Mouse (Mus musculus) adrenal gland, postnatal 25 days (tissue): ENCODE data around the gene Sfxn5. TPM values are rescaled to one million over a fixed set of nuclear protein-coding genes. Genes with fewer than 3 reads are reported as not detected.

Source experiments
- DNase-seq: peaks from one replicate; pipeline ENCODE4 v3.0.0; 2021; ENCODE audit warnings: mixed read lengths
- total RNA-seq: library from RNA; stranded (reverse); gene quantifications from 2 replicates; pipeline ENCODE4 v1.2.3, GENCODE M21; 2021

The Sfxn5 gene
- total RNA-seq, 1 experiment from 2014 or later: 23.0 TPM

- no peak for DNase-seq
Measured at GRCm38 (mm10) chr6:85364439-85364838, 31.2 kb upstream of the Sfxn5 start.

- peak; percentile 39 for DNase-seq
Measured at GRCm38 (mm10) chr6:85363906-85364260, 30.7 kb upstream of the Sfxn5 start.

GRCm38 (mm10) chr6:85363231-85363905, 30.1 kb upstream of the Sfxn5 start:
- DNase-seq: no peak

- DNase-seq: no peak
Measured at GRCm38 (mm10) chr6:85362610-85363009, 29.4 kb upstream of the Sfxn5 start.

- no peak for DNase-seq
Measured at GRCm38 (mm10) chr6:85360311-85360710, 27.1 kb upstream of the Sfxn5 start.

GRCm38 (mm10) chr6:85358877-85359276, 25.7 kb upstream of the Sfxn5 start:
- no peak for DNase-seq

- no peak for DNase-seq
Measured at GRCm38 (mm10) chr6:85356682-85357465, 23.7 kb upstream of the Sfxn5 start.

- DNase-seq: no peak
Measured at GRCm38 (mm10) chr6:85355753-85356152, 22.5 kb upstream of the Sfxn5 start.

- DNase-seq: no peak
Measured at GRCm38 (mm10) chr6:85354709-85355108, 21.5 kb upstream of the Sfxn5 start.

- no peak for DNase-seq
Measured at GRCm38 (mm10) chr6:85353706-85354105, 20.5 kb upstream of the Sfxn5 start.

- DNase-seq: no peak
Measured at GRCm38 (mm10) chr6:85350157-85350556, 16.9 kb upstream of the Sfxn5 start.

- DNase-seq: peak; percentile 77
Measured at GRCm38 (mm10) chr6:85349246-85349645, 16.0 kb upstream of the Sfxn5 start.

GRCm38 (mm10) chr6:85348133-85348532, 14.9 kb upstream of the Sfxn5 start:
- DNase-seq: no peak

- peak; percentile 83 for DNase-seq
Measured at GRCm38 (mm10) chr6:85346028-85346634, 12.9 kb upstream of the Sfxn5 start.

- DNase-seq: no peak
Measured at GRCm38 (mm10) chr6:85344929-85345328, 11.7 kb upstream of the Sfxn5 start.

GRCm38 (mm10) chr6:85343027-85343426, 9.8 kb upstream of the Sfxn5 start:
- no peak for DNase-seq

- DNase-seq: no peak
Measured at GRCm38 (mm10) chr6:85341814-85342501, 8.7 kb upstream of the Sfxn5 start.

- DNase-seq: no peak
Measured at GRCm38 (mm10) chr6:85340184-85340583, 7.0 kb upstream of the Sfxn5 start.

GRCm38 (mm10) chr6:85339273-85339901, 6.2 kb upstream of the Sfxn5 start:
- peak; percentile 52 for DNase-seq

GRCm38 (mm10) chr6:85336944-85337343, 3.7 kb upstream of the Sfxn5 start:
- DNase-seq: peak; percentile 13

GRCm38 (mm10) chr6:85335352-85335751, 2.1 kb upstream of the Sfxn5 start:
- no peak for DNase-seq

- no peak for DNase-seq
Measured at GRCm38 (mm10) chr6:85334851-85335250, 1.6 kb upstream of the Sfxn5 start.
